Mouse (Mus musculus): ENCODE measurements around the gene Sgms2. TPM values are rescaled to one million over a fixed set of nuclear protein-coding genes. Genes with fewer than 3 reads are reported as not detected.
A peak's percentile ranks its signal among the peaks of the same experiment; 100 is the strongest.

The Sgms2 gene
- total RNA-seq, 2 experiments from 2014 or later = 1.7 to 1.8 TPM

DNA sequence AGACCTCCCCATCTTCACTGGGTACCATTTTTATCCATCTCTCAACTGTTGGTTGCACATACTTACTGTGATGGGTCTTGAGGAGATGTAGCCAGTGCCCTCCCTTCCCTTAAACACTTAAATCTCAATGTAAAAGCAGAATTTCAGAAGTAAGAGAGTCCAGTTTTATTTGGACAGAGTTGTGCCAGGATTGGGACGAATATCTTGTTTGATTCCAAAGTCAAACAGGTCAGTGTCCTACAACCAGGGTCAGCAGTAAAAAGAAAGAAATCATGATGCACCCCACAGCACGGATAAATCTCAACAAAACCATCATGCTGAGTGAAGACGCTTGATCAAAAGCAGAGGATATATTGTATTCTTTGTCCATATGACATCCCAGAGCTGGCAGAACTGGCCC lies 183.4 kb downstream of the Sgms2 start:
- no peak for DNase-seq

DNA sequence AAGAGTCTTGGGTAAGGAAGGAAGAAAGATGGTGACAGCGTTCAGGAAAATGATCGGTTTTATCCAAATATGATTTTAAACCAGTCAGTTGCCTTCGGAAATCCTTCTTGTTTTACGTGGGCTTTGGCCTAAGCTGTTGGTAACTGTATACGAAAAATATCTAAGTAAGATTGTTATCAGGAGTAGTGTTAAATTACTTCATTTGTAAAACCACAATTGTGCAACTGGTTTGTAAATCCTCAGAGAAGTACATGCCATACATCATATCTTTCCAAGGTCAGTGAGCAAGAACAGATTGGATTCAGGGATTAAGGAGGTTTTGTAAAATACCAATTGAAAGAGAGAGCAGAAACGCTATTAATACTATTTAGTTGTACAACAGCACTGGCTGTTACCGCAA lies 185.0 kb downstream of the Sgms2 start:
- no peak for DNase-seq

DNA sequence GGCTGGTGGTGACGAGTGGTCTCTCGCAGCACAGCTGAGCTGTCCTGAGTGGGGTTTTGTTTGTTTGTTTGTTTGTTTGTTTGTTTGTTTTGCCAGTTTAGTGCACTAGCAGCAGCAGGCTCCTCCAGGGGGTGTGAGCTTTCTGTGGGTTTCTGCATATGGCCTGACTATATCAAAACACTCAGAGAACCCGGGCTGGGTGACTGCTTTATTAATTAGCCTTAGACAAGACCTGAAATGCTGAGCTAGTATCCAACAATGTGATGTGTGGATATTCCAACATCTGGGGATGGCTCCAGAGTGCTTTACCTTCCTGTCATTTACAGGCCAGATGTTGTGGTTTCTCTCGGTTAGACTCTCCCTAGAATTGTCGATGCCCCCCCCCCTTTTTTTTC lies 187.9 kb downstream of the Sgms2 start:
- no peak for DNase-seq

DNA sequence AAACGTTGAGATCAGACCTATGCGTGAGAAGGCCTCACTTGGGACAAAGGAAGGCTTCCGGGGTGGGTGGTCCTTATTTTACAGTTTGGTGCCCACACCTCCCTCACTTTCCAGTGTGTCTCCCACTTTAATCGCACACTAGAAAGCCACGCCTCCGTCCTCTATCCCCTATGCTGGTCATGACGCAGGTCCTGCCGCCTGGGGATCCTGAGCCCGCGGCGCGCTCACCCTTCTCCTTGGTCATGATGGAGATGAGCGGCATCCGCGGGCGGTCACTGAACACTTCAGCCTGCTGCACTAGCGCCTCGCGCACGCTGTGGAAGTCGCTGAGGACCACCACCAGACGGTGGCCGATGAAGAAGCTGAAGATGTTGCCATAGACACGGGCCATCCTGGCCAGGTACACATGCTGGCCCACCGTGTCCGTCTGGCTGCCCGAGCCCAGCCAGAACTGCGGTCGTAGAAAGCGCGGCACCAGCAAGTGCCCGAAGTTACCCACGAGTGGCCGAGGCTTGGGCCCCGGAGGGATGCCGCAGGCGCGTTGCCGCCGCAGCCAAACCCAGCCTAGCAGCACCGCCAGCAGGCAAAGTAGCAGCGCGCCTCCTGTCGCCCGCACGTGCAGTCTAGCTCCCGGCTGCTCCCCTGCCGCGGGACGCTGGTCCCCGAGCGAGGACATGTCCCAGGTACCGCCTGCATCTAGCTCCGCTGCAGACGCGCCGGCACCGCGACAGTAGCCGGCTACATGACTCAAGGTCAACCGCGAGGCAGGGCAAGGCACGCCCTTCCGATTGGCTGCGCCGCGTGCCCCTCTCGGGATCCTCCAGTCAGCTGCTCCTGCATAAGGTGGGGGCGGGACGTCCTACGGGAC lies 188.5 kb downstream of the Sgms2 start, which contains the start of gene Cyp2u1:
Gene Cyp2u1 (minus strand): TSS at position 776 of the 868 bp plus-strand sequence.
- peak; percentile 93 to 96 for DNase-seq

DNA sequence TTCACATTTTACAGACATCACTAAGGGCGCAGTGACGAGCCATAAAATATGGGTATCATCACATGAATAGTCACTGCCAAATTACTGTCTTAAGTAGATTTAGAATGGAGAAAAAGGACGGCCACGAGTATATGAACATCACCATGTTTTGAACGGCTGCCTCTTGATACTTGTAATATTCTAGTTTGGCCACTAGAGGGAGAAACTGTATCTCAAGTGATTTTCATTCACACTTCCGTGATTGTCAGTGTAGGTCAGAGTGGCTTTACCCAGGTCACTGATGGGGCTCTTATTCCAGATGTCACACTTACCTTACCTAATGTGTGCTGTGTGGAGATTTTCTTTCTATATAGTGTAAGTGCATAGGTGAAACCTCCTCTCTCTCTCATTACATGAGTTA lies 191.3 kb downstream of the Sgms2 start:
- peak; percentile 16 to 64 for DNase-seq

GRCm38 (mm10) chr3:131299078-131299477 lies 192.1 kb downstream of the Sgms2 start:
- DNase-seq = no peak

DNA sequence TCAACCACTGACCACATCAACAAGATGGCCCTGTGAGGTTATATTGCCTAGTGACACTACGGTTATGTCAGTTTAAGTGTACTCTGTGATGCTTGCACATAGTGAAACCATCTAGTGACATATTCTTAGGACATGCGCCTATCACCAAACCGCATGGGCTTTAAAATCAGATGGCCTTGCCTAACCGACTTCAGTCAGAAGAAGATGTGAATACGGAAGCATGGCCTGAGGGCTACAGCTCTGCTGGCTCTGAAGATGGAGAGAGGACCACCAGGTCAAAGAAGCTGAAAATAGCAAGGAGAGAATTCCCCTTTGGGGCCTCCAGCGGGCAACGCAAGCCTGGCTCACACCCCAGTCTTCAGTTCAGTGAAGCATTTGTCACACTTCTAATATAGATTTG lies 194.3 kb downstream of the Sgms2 start:
- DNase-seq = no peak

GRCm38 (mm10) chr3:131295513-131296200 lies 195.6 kb downstream of the Sgms2 start:
- peak; percentile 57 to 62 for DNase-seq

DNA sequence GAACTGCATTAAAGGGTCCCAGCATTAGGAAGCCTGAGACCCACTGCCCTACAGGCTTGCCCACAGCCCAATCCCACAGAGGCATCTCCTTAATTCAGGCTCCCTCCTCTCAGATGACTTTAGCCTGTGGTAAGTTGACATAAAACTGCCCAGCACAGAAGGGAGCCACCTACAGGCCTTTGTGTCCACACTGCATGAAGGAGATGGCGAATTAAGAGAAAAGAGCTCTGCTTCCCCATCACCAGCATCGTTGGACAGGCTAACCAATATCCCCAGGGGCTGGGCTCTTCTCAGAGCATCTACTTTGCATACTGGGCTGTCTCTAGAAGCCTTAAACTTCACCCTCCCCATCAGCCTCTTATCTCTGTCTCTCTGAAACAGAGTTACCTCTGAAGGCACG lies 196.7 kb downstream of the Sgms2 start:
- no peak for DNase-seq

DNA sequence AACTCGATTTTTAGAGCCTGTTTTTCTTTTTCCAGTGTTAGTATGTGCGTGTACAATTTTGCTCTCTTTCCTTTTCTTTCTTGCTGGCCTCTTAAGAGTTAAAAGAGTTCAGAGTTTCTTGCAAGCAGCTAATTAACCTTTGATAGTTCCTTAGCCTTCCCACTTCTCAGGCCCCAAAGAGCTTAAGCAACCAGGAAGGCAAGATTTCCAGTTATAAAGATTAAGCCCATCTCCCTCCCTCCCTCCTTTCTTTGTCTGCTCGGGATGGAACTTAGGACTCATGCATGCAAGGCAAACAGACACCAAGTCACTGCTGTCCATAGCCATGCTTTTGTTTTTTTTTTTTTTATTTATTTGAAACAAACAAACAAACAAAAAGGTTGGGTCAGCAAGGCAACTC lies 198.3 kb downstream of the Sgms2 start:
- no peak for DNase-seq

DNA sequence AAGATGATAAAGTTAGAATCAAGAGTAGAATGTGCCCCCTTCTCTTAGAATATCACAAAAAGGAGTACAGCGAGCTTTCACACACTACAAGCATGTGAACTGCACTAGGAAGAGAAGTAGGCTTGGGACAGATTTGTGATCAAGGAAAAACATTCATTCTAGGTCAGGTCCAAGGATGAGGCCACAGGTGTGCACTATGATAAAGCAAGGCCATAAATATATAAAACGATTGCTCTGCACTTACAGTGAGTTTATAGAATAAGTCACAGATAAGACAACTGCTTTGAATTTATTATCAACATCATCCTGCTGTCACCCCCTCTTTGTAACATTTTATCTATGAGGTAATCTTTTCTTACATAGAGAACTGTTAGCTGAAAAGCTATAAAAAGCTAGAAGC lies 198.9 kb downstream of the Sgms2 start:
- no peak for DNase-seq

- DNase-seq = no peak
Measured at GRCm38 (mm10) chr3:131291890-131292289, 199.3 kb downstream of the Sgms2 start.

DNA sequence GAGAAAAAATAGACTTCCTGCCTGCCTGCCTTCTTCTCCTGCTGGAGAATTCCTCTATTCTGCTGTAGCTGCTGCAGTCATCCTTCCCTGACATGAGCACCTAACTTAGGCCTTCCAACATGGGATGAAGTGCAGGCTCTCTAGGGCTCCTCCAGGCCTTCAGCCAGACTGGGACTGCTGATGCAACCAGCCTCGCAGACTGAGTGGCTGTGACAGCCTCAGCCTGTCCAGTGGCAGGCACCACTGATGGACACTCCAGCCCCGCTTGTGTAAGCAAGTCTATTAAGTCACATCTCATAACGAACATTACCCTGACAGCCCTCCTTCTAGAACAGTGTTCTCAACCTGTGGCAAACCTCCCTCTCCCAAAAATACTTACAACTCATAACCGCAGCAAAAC lies 217.1 kb downstream of the Sgms2 start:
- DNase-seq = no peak

DNA sequence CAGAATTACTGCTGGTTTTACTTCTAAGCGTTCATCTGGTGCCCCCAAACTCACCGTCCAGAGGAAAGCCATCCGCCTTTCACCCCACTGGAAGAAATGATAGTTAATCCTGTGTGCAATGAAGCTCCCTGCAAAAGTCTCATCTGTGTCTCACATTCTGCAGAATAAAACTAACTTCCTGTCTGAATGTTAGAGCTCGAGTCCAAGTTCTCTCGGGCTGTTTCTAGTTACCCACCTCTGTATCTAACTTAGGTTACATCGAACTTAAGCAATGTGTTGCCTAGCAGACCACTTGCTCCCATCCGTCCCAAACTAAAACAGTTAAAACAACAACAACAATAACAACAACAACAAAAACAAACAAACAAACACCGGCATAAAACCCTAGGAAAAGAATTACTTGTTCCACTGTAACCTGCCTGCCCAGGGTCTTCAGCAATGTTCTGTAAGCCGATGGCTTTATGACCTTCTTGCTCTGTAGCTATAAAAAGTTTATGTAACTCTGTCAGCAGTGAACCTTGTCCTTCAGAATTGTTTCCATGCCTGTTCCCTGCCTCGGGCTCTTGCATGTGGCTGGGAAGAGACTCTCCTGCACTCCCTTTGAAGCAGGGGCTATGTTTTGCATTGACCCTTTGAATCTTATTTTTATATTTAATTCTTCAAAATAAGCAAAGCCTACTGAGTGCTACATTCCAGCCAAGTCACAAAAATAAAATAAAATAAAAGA lies 218.7 kb downstream of the Sgms2 start:
- DNase-seq = peak in 1 of 2 experiments; percentile 19

DNA sequence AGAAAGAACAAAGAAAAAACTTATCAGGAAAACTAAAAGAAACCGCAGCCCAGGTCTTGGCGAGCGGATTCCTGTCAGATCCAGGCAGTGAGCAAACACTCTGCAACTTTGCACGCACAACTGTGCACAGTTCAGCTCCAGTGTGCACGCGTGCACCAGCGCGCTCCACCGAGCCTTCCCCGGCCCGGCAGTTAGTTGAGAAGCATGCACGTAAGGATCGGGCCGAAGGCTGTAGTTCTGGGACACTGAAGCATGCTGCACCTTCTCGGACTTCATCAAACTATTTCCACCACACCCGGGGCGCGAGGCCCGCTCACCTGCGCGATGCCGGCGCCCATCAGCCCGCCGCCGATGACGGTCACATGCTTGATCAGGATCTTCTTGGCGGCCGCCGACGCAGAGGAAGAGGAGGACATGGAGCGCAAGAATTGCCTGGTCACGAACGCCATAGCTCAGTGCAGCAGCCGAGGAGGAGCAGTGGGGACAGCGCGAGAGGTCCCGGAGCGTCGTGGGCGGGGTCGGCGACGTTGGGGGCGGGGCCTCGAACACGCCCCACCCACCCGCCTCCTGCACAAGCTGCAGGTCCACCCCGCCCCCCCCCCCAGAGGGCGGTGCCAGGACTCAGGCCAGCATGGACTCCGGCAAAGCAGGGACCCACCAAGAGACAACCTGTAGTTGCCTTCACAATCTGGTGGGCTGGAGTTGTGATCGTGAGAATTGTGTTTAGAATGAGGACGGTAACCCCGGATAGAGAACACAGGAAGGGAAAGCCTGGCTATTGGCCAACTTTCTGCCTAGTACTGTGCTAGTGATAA lies 219.4 kb downstream of the Sgms2 start, which contains the start of gene Hadh:
Gene Hadh (minus strand): TSS at position 543 of the 815 bp plus-strand sequence.
- DNase-seq = peak; percentile 88 to 89

- DNase-seq = peak; percentile 71 to 75
Measured at GRCm38 (mm10) chr3:131271157-131271556, 220.1 kb downstream of the Sgms2 start.

GRCm38 (mm10) chr3:131270381-131270780 lies 220.8 kb downstream of the Sgms2 start:
- no peak for DNase-seq
